Mouse (Mus musculus) retina, postnatal 1 day (tissue): ENCODE measurements at regions not wholly inside any gene's neighbourhood (a gene's known extent, or its start where the extent isn't known, plus 50 kb on each side); places are given as distances from the start of the nearest gene placed in this dataset.

Source experiments
- DNase-seq: peaks from one replicate; pipeline ENCODE4 v3.0.0-alpha.2; 2012

GRCm38 (mm10) chr3:35102715-35103591 lies 452.7 kb downstream of the Sox2 start:
- DNase-seq, result peak; percentile 88

GRCm38 (mm10) chr3:35104884-35105283 lies 454.7 kb downstream of the Sox2 start:
- DNase-seq, result no peak

GRCm38 (mm10) chr3:35106097-35106496 lies 455.9 kb downstream of the Sox2 start:
- no peak for DNase-seq

- no peak for DNase-seq
Measured at GRCm38 (mm10) chr3:35133477-35133876, 483.3 kb downstream of the Sox2 start.

- no peak for DNase-seq
Measured at GRCm38 (mm10) chr3:35141500-35142220, 491.5 kb downstream of the Sox2 start.

GRCm38 (mm10) chr3:35142683-35143082 lies 492.5 kb downstream of the Sox2 start:
- no peak for DNase-seq

- no peak for DNase-seq
Measured at GRCm38 (mm10) chr3:35145569-35145968, 495.4 kb downstream of the Sox2 start.

GRCm38 (mm10) chr3:35146681-35147080 lies 496.5 kb downstream of the Sox2 start:
- no peak for DNase-seq

- no peak for DNase-seq
Measured at GRCm38 (mm10) chr3:35149251-35149691, 499.1 kb downstream of the Sox2 start.

GRCm38 (mm10) chr3:35152191-35152590 lies 502.0 kb downstream of the Sox2 start:
- DNase-seq, result peak; percentile 40

GRCm38 (mm10) chr3:35154266-35154665 lies 504.1 kb downstream of the Sox2 start:
- DNase-seq, result no peak

GRCm38 (mm10) chr3:35168676-35169075 lies 518.5 kb downstream of the Sox2 start:
- DNase-seq, result no peak

- peak; percentile 99 for DNase-seq
Measured at GRCm38 (mm10) chr3:35178759-35179440, 528.7 kb downstream of the Sox2 start.

- no peak for DNase-seq
Measured at GRCm38 (mm10) chr3:35208526-35208925, 545.4 kb upstream of the Atp11b start.

GRCm38 (mm10) chr3:35219394-35219793 lies 534.5 kb upstream of the Atp11b start:
- DNase-seq, result no peak

GRCm38 (mm10) chr3:35221183-35221582 lies 532.7 kb upstream of the Atp11b start:
- DNase-seq, result no peak

GRCm38 (mm10) chr3:35222251-35222650 lies 531.7 kb upstream of the Atp11b start:
- no peak for DNase-seq

GRCm38 (mm10) chr3:35225051-35225701 lies 528.7 kb upstream of the Atp11b start:
- no peak for DNase-seq

GRCm38 (mm10) chr3:35225774-35226365 lies 528.0 kb upstream of the Atp11b start:
- no peak for DNase-seq

- no peak for DNase-seq
Measured at GRCm38 (mm10) chr3:35231158-35231928, 522.6 kb upstream of the Atp11b start.

- DNase-seq, result no peak
Measured at GRCm38 (mm10) chr3:35232487-35232886, 521.4 kb upstream of the Atp11b start.

- no peak for DNase-seq
Measured at GRCm38 (mm10) chr3:35235066-35235465, 518.8 kb upstream of the Atp11b start.
